Mouse (Mus musculus): ENCODE data around the gene Vmn1r183. TPM values are rescaled to one million over a fixed set of nuclear protein-coding genes. Genes with fewer than 3 reads are reported as not detected.
"Not testable (repeated sequence)": the region's sequence is repeated elsewhere in the genome, so short reads cannot be mapped to it uniquely, and the experiment has no call there.

The Vmn1r183 gene
- not detected in 2 replicates for polyA plus RNA-seq (2015; fragmentation: Nextera tagmentation; extraction: Ambion mirVana)

DNA sequence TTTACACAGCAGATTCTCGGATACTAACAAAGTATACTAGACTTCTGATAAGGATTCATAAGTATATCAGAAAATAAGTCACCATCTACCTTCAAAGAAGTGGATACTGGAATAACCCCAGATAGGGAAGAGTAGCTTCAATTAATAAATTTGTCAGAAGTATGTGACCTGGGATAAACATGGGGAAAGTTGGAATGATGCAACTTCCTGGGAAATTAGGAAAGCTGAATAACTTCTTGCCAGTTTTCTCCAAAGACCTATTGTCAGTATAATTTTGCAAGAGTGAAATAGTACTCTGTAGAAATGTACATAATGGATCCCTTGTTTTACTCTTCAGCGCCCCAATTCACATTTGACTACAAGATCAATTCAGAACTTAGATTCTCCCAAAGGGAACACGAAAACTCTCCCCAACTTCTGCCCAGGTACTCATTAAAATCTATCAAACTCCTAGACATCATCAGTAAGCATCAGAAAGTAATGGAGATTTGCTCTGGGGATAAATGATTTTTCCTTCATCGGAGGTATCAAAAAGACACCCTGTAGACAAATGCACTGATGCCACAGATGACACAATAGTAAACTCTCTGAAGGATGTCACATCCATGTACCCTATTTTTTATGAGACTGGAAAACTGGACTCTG, at the start of gene Vmn1r183:
Gene Vmn1r183 (plus strand): TSS at position 595 of the 645 bp plus-strand sequence.
- ATAC-seq (ENCODE audit: low FRiP score) = no peak
- WGBS = 79% methylated on average over 4 of the region's 4 CpGs
- Histone ChIP-seq H3K9ac (replicated peaks) (no peak within 1 kb of the TSS), H3K4me3 (replicated peaks) (no peak within 1 kb of the TSS), H3K27me3 (replicated peaks) (no peaks in the 10 kb centered on the region), H3K4me1 (no peaks in the 10 kb centered on the region), H3K27ac (replicated peaks) (no peak within 1 kb of the TSS), H3K4me2 (no peak within 1 kb of the TSS), H3K9me3 (replicated peaks) (0 out of 2 replicates have a peak, but pooled peaks cover 3% of the 10 kb centered on the region), H3K36me3 (no peaks in the 10 kb centered on the region)

GRCm38 (mm10) chr7:24074424-24074823, 21.4 kb downstream of the Vmn1r183 start:
- not testable (repeated sequence) for H3K4me2 ChIP-seq; H3K4me3 ChIP-seq (replicated peaks); H3K36me3 ChIP-seq; ATAC-seq (ENCODE audit: low FRiP score); H3K9me3 ChIP-seq (replicated peaks); H3K4me1 ChIP-seq; H3K27me3 ChIP-seq (replicated peaks); H3K27ac ChIP-seq (replicated peaks); H3K9ac ChIP-seq (replicated peaks)
- 40% methylated on average over 1 of the region's 1 CpGs for WGBS

- Histone ChIP-seq H3K27me3 (replicated peaks) (no peaks in the 10 kb centered on the region), H3K4me3 (replicated peaks) (peak within 1 kb of the TSS; percentile 95), H3K27ac (replicated peaks) (peak within 1 kb of the TSS; percentile 87), H3K36me3 (peaks cover 15% of the 10 kb centered on the region), H3K4me2 (peak within 1 kb of the TSS; percentile 89), H3K9me3 (replicated peaks) (peaks cover 7% of the 10 kb centered on the region; the same call in 1 of the 2 replicates), H3K9ac (replicated peaks) (peak within 1 kb of the TSS; percentile 83), H3K4me1 (peaks cover 27% of the 10 kb centered on the region)
- WGBS = 17% methylated on average over 44 of the region's 44 CpGs
- ATAC-seq (ENCODE audit: low FRiP score) = peak; percentile 97
Measured at GRCm38 (mm10) chr7:24081634-24082431, 28.8 kb downstream of the Vmn1r183 start, which contains the start of gene Zfp180. Gene Zfp180, plus strand, starts transcription at chr7:24081924.

GRCm38 (mm10) chr7:24082457-24083235, 29.6 kb downstream of the Vmn1r183 start:
- peak overlapping the region; percentile 87 for H3K27ac ChIP-seq (replicated peaks)
- H3K9me3 ChIP-seq (replicated peaks) = peaks cover 14% of the 10 kb centered on the region; the same call in 1 of the 2 replicates
- peaks cover 27% of the 10 kb centered on the region for H3K4me1 ChIP-seq
- H3K36me3 ChIP-seq = peaks cover 23% of the 10 kb centered on the region
- peak overlapping the region; percentile 89 for H3K4me2 ChIP-seq
- H3K27me3 ChIP-seq (replicated peaks) = no peaks in the 10 kb centered on the region
- H3K4me3 ChIP-seq (replicated peaks) = peak overlapping the region; percentile 95
- WGBS = 58% methylated on average over 15 of the region's 15 CpGs
- peak overlapping the region; percentile 83 for H3K9ac ChIP-seq (replicated peaks)
- peak; percentile 6; the same call in 1 of the 2 replicates for ATAC-seq (ENCODE audit: low FRiP score)

GRCm38 (mm10) chr7:24086871-24087270, 33.8 kb downstream of the Vmn1r183 start:
- Histone ChIP-seq H3K4me1 (peaks cover 24% of the 10 kb centered on the region), H3K9me3 (replicated peaks) (peaks cover 12% of the 10 kb centered on the region; the same call in 1 of the 2 replicates), H3K27me3 (replicated peaks) (no peaks in the 10 kb centered on the region), H3K4me2 (no peak overlapping the region), H3K27ac (replicated peaks) (no peak overlapping the region), H3K36me3 (peaks cover 37% of the 10 kb centered on the region), H3K9ac (replicated peaks) (no peak overlapping the region), H3K4me3 (replicated peaks) (no peak overlapping the region)
- 98% methylated on average over 4 of the region's 4 CpGs for WGBS
- no peak for ATAC-seq (ENCODE audit: low FRiP score)

DNA sequence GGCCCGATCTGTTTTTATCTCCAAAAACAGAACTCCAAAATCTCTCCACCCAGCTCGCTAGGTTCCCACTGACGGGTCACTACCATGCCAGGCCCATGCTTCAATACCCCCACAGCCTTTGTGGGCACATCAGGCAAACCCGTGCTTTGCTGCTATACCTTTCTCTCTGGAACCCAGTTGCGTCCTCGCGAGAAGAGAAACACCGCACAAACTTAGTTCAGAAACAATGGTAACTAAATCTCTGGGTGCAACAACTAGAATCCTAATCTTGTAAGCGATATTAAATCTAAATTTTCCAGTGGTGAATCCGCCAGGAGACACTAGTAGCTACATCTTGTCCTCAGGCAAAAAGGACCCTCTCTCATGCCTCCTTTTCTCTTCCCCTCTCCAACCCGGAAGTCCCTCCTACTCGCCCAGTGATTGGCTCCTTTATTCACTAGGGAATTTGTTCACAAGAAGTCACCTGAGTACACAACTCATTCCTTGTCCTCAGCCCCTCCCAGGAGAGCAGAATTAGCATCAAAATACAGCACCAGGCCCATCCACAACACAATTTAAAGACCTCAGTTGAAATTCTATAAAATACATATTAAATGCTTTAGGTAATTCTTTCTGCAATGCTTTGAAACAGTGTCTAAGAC, 34.6 kb downstream of the Vmn1r183 start:
- peaks cover 11% of the 10 kb centered on the region; the same call in 1 of the 2 replicates for H3K9me3 ChIP-seq (replicated peaks)
- H3K9ac ChIP-seq (replicated peaks) = no peak overlapping the region
- H3K4me2 ChIP-seq = no peak overlapping the region
- H3K27me3 ChIP-seq (replicated peaks) = no peaks in the 10 kb centered on the region
- peaks cover 20% of the 10 kb centered on the region for H3K4me1 ChIP-seq
- H3K27ac ChIP-seq (replicated peaks) = no peak overlapping the region
- peaks cover 41% of the 10 kb centered on the region for H3K36me3 ChIP-seq
- WGBS = 98% methylated on average over 12 of the region's 12 CpGs
- H3K4me3 ChIP-seq (replicated peaks) = no peak overlapping the region
- ATAC-seq (ENCODE audit: low FRiP score) = no peak

GRCm38 (mm10) chr7:24104403-24104802, 51.3 kb downstream of the Vmn1r183 start:
- Histone ChIP-seq H3K36me3 (peaks cover 98% of the 10 kb centered on the region), H3K4me1 (no peaks in the 10 kb centered on the region), H3K4me2 (no peak overlapping the region), H3K27ac (replicated peaks) (no peak overlapping the region), H3K9ac (replicated peaks) (no peak overlapping the region), H3K9me3 (replicated peaks) (peaks cover 72% of the 10 kb centered on the region), H3K27me3 (replicated peaks) (no peaks in the 10 kb centered on the region), H3K4me3 (replicated peaks) (no peak overlapping the region)
- 97% methylated on average over 9 of the region's 9 CpGs for WGBS
- no peak for ATAC-seq (ENCODE audit: low FRiP score)

DNA sequence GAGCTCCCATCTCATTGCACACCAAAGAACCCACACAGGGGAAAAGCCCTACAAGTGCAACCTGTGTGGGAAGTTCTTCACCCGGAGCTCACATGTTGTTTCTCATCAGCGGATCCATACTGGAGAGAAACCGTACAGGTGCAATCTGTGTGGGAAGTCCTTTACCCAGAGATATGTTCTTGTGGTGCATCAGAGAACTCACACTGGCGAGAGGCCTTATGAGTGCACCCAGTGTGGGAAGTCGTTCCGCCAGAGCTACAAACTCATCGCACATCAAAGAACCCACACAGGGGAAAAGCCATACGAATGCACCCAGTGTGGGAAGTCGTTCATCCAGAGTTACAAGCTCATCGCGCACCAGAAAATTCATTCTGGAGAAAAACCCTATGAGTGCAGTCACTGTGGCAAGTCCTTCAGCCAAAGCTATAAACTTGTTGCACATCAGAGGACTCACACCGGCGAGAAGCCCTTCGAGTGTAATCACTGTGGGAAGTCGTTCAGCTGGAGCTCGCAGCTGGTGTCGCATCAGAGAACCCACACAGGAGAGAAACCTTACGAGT, 52.2 kb downstream of the Vmn1r183 start:
- no peak overlapping the region for H3K4me3 ChIP-seq (replicated peaks)
- no peak for ATAC-seq (ENCODE audit: low FRiP score)
- 97% methylated on average over 18 of the region's 18 CpGs for WGBS
- no peaks in the 10 kb centered on the region for H3K4me1 ChIP-seq
- H3K27ac ChIP-seq (replicated peaks) = no peak overlapping the region
- peaks cover 72% of the 10 kb centered on the region for H3K9me3 ChIP-seq (replicated peaks)
- no peak overlapping the region for H3K4me2 ChIP-seq
- H3K27me3 ChIP-seq (replicated peaks) = no peaks in the 10 kb centered on the region
- peaks cover 90% of the 10 kb centered on the region for H3K36me3 ChIP-seq
- H3K9ac ChIP-seq (replicated peaks) = no peak overlapping the region

- Histone ChIP-seq H3K27ac (replicated peaks) (no peak overlapping the region), H3K27me3 (replicated peaks) (no peaks in the 10 kb centered on the region), H3K4me1 (peaks cover 6% of the 10 kb centered on the region), H3K9ac (replicated peaks) (no peak overlapping the region), H3K36me3 (peaks cover 34% of the 10 kb centered on the region), H3K9me3 (replicated peaks) (peaks cover 28% of the 10 kb centered on the region), H3K4me2 (no peak overlapping the region), H3K4me3 (replicated peaks) (no peak overlapping the region)
- no peak for ATAC-seq (ENCODE audit: low FRiP score)
- 97% methylated on average over 7 of the region's 7 CpGs for WGBS
Measured at GRCm38 (mm10) chr7:24110839-24111238, 57.8 kb downstream of the Vmn1r183 start.

DNA sequence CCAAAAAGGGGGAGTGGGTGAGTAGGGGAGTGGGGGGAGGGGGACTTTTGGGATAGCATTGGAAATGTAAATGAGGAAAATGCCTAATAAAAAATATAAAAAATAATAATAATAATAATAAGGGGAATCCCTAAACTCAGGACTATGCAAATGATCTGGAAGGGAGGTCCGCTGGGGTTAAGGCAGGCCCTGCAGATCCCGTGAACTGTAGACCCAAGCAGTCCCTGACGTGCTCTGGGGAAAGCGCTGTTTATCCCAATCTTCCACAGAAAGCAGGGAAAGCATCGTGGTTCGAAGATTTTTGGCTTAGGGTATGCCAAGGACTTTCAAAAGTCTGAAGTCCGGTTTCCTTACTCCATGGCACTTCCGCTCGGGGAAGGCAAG, 58.7 kb downstream of the Vmn1r183 start:
- Histone ChIP-seq H3K27ac (replicated peaks) (peak overlapping the region; percentile 73), H3K4me2 (peak overlapping the region; percentile 82), H3K9ac (replicated peaks) (0 out of 2 replicates have a peak overlapping the region, but pooled peaks have one; percentile 43), H3K36me3 (peaks cover 25% of the 10 kb centered on the region), H3K4me3 (replicated peaks) (peak overlapping the region; percentile 74), H3K27me3 (replicated peaks) (no peaks in the 10 kb centered on the region), H3K4me1 (peaks cover 6% of the 10 kb centered on the region), H3K9me3 (replicated peaks) (peaks cover 19% of the 10 kb centered on the region)
- WGBS = 5% methylated on average over 9 of the region's 9 CpGs
- ATAC-seq (ENCODE audit: low FRiP score) = peak; percentile 76

Measured in neural tube, embryonic 15.5 days (tissue).